Mouse (Mus musculus) olfactory bulb, adult 2 months (tissue): ENCODE measurements around the gene I0C0044D17Rik.

Experiments
- CTCF ChIP-seq: fragments of 200-500 bp; IDR thresholded peaks from 2 replicates; pipeline ENCODE4 v1.5.1; 2012; ENCODE audit warnings: low read depth, mild to moderate bottlenecking, low read length, moderate library complexity; ENCODE audit not compliant: insufficient read depth
- POLR2A ChIP-seq: fragments of 200-500 bp; IDR thresholded peaks from 2 replicates; pipeline ENCODE4 v1.6.1; 2012; ENCODE audit warnings: mild to moderate bottlenecking, low read depth, low read length, moderate library complexity; ENCODE audit not compliant: insufficient read depth

DNA sequence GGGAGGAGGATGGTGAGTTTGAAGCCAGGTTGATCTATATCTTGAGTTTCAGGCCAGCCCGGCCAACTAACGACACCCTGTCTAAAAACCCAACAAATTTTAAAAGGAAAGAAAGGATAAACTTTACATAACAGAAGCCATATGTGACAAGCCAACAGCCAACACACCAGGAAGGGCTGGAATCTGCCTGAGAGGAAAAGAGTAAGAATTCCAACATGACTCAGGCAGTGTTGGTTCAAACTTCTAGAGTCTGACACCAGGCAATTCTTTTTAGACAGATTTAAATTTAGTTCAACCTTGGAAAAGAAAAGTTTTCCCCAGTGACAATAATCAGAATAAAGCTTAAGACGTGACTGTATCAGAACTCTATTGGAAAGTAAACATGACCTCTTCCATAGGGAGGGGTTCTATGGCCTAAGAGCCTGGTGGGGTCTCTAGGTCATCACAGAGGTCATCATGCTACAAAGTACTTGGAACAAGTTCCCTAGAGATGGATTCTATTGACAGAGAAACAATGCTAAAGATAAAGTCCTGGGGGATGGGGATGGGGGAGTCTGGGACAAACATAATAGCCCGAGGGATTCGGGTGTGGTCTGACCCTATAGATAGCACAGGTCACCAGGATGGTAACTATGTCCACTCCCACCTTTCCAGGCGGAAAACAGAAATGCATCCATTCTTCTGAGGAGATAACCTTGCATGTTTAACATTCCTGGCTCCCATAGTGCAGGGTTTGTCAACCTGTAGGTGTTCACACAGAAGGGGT lies 23.7 kb upstream of the I0C0044D17Rik start:
- TF ChIP-seq CTCF, result no peak
- TF ChIP-seq POLR2A, result no peak
